Mouse (Mus musculus): ENCODE measurements around the gene Cemip.

- TF ChIP-seq POLR2A (IDR thresholded peaks at IDR 0.05; ENCODE audit: borderline replicate concordance, low read depth, low read length) (no peak), CTCF (IDR thresholded peaks at IDR 0.05; ENCODE audit: low read depth, low read length) (no peak)
These were observed 172.8 kb downstream of the Cemip start for GRCm38 (mm10) chr7:83913405-83913932.
